Mouse (Mus musculus) gastrocnemius, adult 8-10 months (tissue): ENCODE measurements around the gene Cpsf4l. TPM values are rescaled to one million over a fixed set of nuclear protein-coding genes. Genes with fewer than 3 reads are reported as not detected.

Source experiments
- DNase-seq, 2 experiments: peaks; one replicate each; pipeline ENCODE4 v3.0.0; 2022; ENCODE audit warnings: low spot score in 2 of 2
- total RNA-seq, 4 experiments: library from RNA; stranded (reverse); gene quantifications; 2 replicates each; pipeline ENCODE4 v1.2.4; 2022

Gene Cpsf4l
- total RNA-seq, 4 experiments from 2014 or later, result not detected

- DNase-seq, result no peak
Observed at GRCm38 (mm10) chr11:113735151-113735550, 25.3 kb upstream of the Cpsf4l start.

GRCm38 (mm10) chr11:113733631-113734364 is 24.0 kb upstream of the Cpsf4l start:
- DNase-seq, result no peak

- DNase-seq, result no peak
Observed at GRCm38 (mm10) chr11:113731945-113732612, 22.3 kb upstream of the Cpsf4l start.

- no peak for DNase-seq
Observed at GRCm38 (mm10) chr11:113730879-113731278, 21.1 kb upstream of the Cpsf4l start.

- no peak for DNase-seq
Observed at GRCm38 (mm10) chr11:113729917-113730316, 20.1 kb upstream of the Cpsf4l start.

GRCm38 (mm10) chr11:113729239-113729638 is 19.4 kb upstream of the Cpsf4l start:
- no peak for DNase-seq

- DNase-seq, result no peak
Observed at GRCm38 (mm10) chr11:113727992-113728391, 18.2 kb upstream of the Cpsf4l start.

GRCm38 (mm10) chr11:113726994-113727888 is 17.4 kb upstream of the Cpsf4l start:
- DNase-seq, result no peak

GRCm38 (mm10) chr11:113725235-113726048 is 15.6 kb upstream of the Cpsf4l start:
- DNase-seq, result peak; percentile 30 to 56

- no peak for DNase-seq
Observed at GRCm38 (mm10) chr11:113722405-113723090, 12.7 kb upstream of the Cpsf4l start.

- no peak for DNase-seq
Observed at GRCm38 (mm10) chr11:113717767-113718424, 8.1 kb upstream of the Cpsf4l start.

- DNase-seq, result no peak
Observed at GRCm38 (mm10) chr11:113716132-113716531, 6.3 kb upstream of the Cpsf4l start.

- no peak for DNase-seq
Observed at GRCm38 (mm10) chr11:113715078-113715674, 5.4 kb upstream of the Cpsf4l start.

GRCm38 (mm10) chr11:113711061-113711460 is 1.2 kb upstream of the Cpsf4l start:
- no peak for DNase-seq

GRCm38 (mm10) chr11:113710257-113710777 is 500 bp upstream of the Cpsf4l start:
- no peak for DNase-seq

- DNase-seq, result no peak
Observed at GRCm38 (mm10) chr11:113709272-113709671, 545 bp downstream of the Cpsf4l start.

- no peak for DNase-seq
Observed at GRCm38 (mm10) chr11:113708629-113709213, 1.1 kb downstream of the Cpsf4l start.

GRCm38 (mm10) chr11:113705966-113706652 is 3.7 kb downstream of the Cpsf4l start:
- no peak for DNase-seq
